Mouse (Mus musculus) G1E (cell line): Measurements from ENCODE around the gene Sdr9c7. TPM values are rescaled to one million over a fixed set of nuclear protein-coding genes. Genes with fewer than 3 reads are reported as not detected.

Experiments
- ATAC-seq: 2 replicates; pipeline ENCODE4 v1.8.0; 2016; ENCODE audit warnings: mild to moderate bottlenecking; ENCODE audit not compliant: insufficient number of reproducible peaks, poor library complexity, low FRiP score, severe bottlenecking; ENCODE audit errors: extremely low read depth
- DNase-seq: peaks from one replicate; pipeline ENCODE4 v3.0.0; 2012; ENCODE audit warnings: low spot score
- H3K27me3 ChIP-seq: 2 replicates; pipeline ENCODE4 v1.6.1; 2012; ENCODE audit warnings: mild to moderate bottlenecking, low read length, inconsistent platforms; ENCODE audit not compliant: insufficient read depth
- H3K36me3 ChIP-seq: replicated peaks from 2 replicates; pipeline ENCODE3; 2012; ENCODE audit warnings: mild to moderate bottlenecking, inconsistent platforms
- H3K4me1 ChIP-seq: 2 replicates; pipeline ENCODE4 v1.6.1; 2012; ENCODE audit warnings: low read depth, low read length, inconsistent platforms, mixed read lengths; ENCODE audit not compliant: insufficient read depth
- H3K4me3 ChIP-seq: 2 replicates; pipeline ENCODE4 v1.5.1; 2012; ENCODE audit warnings: low read depth, mild to moderate bottlenecking, inconsistent platforms, low read length, moderate library complexity, mixed read lengths
- H3K9me3 ChIP-seq: replicated peaks from 2 replicates; pipeline ENCODE4 v1.6.1; 2012; ENCODE audit warnings: inconsistent platforms
- CTCF ChIP-seq: IDR thresholded peaks from 2 replicates; pipeline ENCODE4 v1.5.1; 2012; ENCODE audit warnings: low read depth, low read length, inconsistent platforms, mixed read lengths
- GATA1 ChIP-seq: IDR thresholded peaks from 2 replicates; pipeline ENCODE4 v1.6.1; 2012; ENCODE audit warnings: borderline replicate concordance, low read length, inconsistent platforms, mixed read lengths
- GATA2 ChIP-seq: IDR thresholded peaks from 2 replicates; pipeline ENCODE4 v1.6.1; 2012; ENCODE audit warnings: low read depth, low read length, inconsistent platforms, borderline replicate concordance
- POLR2AphosphoS5 ChIP-seq: IDR thresholded peaks from 2 replicates; pipeline ENCODE4 v1.6.1; 2012; ENCODE audit warnings: low read depth, low read length, inconsistent platforms; ENCODE audit not compliant: insufficient replicate concordance
- TAL1 ChIP-seq: conservative IDR thresholded peaks from 2 replicates; pipeline ENCODE4 v1.6.1; 2012; ENCODE audit warnings: low read depth, low read length, inconsistent platforms, mixed read lengths
- polyA plus RNA-seq: library from polyadenylated mRNA; stranded (reverse); fragments of >175 nt; gene quantifications from 2 replicates; pipeline ENCODE4 v1.2.3, GENCODE M21; 2012
- total RNA-seq, 2 experiments: library from RNA; stranded (forward) in 1 of 2; stranded (reverse) in 1 of 2; fragments of 200-1000 nt in 1 of 2; fragments of >200 nt in 1 of 2; fragmentation: Nextera tagmentation in 1 of 2; gene quantifications; 2 replicates each; pipeline ENCODE4 v1.2.3; 2014 to 2017

The Sdr9c7 gene
- total and polyA plus RNA-seq, 3 experiments, result 0.05 TPM; not detected in 2

DNA sequence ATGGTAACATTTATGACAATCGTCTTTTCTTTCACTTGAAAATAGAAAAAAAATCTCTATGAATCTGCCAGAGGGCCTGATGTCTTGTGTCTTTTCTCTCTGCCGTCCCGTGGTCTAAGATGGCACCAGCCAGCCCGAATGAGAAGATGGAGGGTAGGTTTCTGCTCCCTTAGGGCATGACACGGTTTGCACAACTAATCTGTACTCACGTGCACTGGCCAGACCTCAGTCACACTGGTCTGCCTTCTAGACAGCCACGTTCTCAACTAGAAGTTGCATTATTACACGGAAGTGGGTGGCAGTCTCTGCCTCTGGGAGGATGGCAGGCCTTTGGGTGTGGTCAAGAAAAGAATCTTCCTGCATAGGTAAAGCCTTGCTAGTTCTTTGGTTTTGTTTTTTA, 24.7 kb downstream of the Sdr9c7 start:
- DNase-seq (no peak), ATAC-seq (no peak)

DNA sequence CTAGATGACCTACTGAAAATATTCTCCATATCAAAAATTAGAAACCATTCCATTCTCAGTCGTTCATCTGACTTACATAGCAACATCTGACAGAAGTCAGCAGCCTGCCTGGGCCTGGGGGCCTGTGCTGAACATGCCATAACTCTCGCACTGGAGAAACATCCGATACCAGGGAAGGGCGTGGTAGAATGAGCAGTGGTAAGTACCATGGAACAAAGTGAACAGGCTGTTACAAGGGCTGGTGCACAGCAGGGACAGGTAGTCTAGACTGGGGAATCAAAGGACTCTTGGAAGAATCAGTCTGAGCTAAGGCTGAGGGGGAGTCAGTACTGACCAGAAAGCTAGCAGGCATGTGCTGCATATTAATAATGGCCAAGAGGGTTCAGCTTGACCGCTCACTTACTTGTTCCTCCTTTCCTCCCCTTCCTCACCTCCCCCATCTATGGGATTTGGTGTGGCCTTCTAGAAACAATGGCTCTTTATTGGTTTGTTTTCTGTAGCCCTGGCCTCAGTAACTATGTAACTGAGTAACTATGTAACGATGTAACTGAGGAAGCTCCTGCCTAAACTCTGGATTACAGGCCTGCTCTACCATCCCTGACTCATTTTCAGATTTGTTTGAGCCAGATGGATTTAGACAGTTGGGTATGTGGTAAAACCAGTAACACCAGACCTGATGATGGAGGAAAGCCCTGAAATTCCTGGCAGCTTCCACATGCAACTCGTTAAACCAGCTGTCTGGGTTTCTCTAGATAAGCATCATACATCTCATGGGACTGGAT, 26.5 kb downstream of the Sdr9c7 start:
- no peak for TF ChIP-seq GATA2
- no peak for TF ChIP-seq POLR2AphosphoS5
- TF ChIP-seq GATA1, result no peak
- no peak for TF ChIP-seq TAL1
- TF ChIP-seq CTCF, result no peak
- no peak for DNase-seq
- H3K36me3 ChIP-seq, result no peaks in the 10 kb centered on the region

More for the DNA sequence above, 24.7 kb downstream of the Sdr9c7 start:
- Histone ChIP-seq H3K36me3 (no peaks in the 10 kb centered on the region), H3K9me3 (no peaks in the 10 kb centered on the region), H3K4me3 (no peak overlapping the region), H3K4me1 (peaks cover 3% of the 10 kb centered on the region), H3K27me3 (peaks cover 3% of the 10 kb centered on the region; the same call in 1 of the 2 replicates)
- TF ChIP-seq GATA1, result no peak

GRCm38 (mm10) chr10:127927737-127928136, 29.4 kb downstream of the Sdr9c7 start:
- peaks cover 3% of the 10 kb centered on the region; the same call in 1 of the 2 replicates for H3K4me1 ChIP-seq
- H3K4me3 ChIP-seq, result no peak overlapping the region
- no peaks in the 10 kb centered on the region for H3K9me3 ChIP-seq
- no peaks in the 10 kb centered on the region for H3K36me3 ChIP-seq
- DNase-seq, result no peak
- TF ChIP-seq GATA2, result no peak
- TF ChIP-seq CTCF, result no peak
- no peak for TF ChIP-seq GATA1
- no peak for TF ChIP-seq TAL1
- no peak for TF ChIP-seq POLR2AphosphoS5
- H3K27me3 ChIP-seq, result peaks cover 3% of the 10 kb centered on the region; the same call in 1 of the 2 replicates
- ATAC-seq, result no peak

More for the DNA sequence above, 26.5 kb downstream of the Sdr9c7 start:
- H3K4me3 ChIP-seq, result no peak overlapping the region
- ATAC-seq, result no peak
- peaks cover 3% of the 10 kb centered on the region; the same call in 1 of the 2 replicates for H3K27me3 ChIP-seq
- H3K9me3 ChIP-seq, result no peaks in the 10 kb centered on the region
- H3K4me1 ChIP-seq, result no peaks in the 10 kb centered on the region

DNA sequence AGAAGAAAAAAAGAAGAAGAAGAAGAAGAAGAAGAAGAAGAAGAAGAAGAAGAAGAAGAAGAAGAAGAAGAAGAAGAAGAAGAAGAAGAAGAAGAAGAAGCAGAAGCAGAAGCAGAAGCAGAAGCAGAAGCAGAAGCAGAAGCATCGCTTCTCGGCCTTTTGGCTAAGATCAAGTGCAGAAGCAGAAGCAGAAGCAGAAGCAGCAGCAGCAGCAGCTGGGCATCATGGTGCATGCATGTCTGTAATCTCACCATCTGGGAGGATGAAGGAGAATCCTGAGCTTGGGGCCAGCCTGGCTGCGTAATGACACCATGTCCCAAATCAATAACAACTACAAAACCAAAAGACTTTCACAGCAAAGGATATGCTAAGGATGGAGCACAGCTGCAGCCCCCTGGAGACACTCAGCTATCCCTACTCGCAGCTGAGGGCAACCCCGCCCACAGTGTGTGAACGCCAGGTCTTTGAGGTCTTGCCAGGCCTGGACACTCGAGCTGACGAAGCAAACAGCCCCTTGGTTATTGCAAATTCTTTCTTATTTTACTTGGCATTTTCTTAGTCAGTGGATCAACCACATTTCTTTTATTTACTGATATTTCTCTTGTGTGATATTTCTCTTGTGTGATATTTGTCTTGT, 34.1 kb downstream of the Sdr9c7 start:
- no peaks in the 10 kb centered on the region for H3K9me3 ChIP-seq
- H3K36me3 ChIP-seq, result no peaks in the 10 kb centered on the region
- H3K4me3 ChIP-seq, result no peak overlapping the region
- DNase-seq (no peak), ATAC-seq (no peak)
- TF ChIP-seq TAL1 (no peak), CTCF (no peak), GATA1 (no peak), POLR2AphosphoS5 (no peak), GATA2 (no peak)
- peaks cover 16% of the 10 kb centered on the region; the same call in 1 of the 2 replicates for H3K4me1 ChIP-seq
- H3K27me3 ChIP-seq, result no peaks in the 10 kb centered on the region

DNA sequence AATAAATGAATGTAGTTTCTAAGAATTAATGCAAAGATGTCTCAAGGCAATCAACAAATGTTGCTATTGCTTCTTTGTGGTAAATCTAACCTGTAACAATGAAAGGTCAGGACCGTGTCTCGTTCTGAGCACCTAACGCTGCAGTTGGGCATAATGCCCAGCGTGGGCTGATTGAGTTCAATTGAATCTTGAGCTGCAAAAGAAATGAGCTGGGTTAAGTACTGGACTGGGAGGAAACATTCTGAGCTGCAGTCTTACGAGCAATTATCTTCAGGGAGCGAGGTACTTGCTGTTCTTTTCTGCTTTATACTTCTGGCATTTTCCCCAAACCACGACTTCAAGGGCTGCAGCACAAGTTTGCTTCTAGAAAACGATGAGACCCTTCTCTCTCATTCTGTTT, 38.0 kb downstream of the Sdr9c7 start:
- TF ChIP-seq TAL1 (no peak), GATA2 (no peak), CTCF (no peak), GATA1 (no peak), POLR2AphosphoS5 (no peak)
- no peaks in the 10 kb centered on the region for H3K36me3 ChIP-seq
- H3K4me3 ChIP-seq, result no peak overlapping the region
- ATAC-seq (no peak), DNase-seq (no peak)
- H3K27me3 ChIP-seq, result no peaks in the 10 kb centered on the region
- peaks cover 18% of the 10 kb centered on the region; the same call in 1 of the 2 replicates for H3K4me1 ChIP-seq
- peaks cover 6% of the 10 kb centered on the region for H3K9me3 ChIP-seq

DNA sequence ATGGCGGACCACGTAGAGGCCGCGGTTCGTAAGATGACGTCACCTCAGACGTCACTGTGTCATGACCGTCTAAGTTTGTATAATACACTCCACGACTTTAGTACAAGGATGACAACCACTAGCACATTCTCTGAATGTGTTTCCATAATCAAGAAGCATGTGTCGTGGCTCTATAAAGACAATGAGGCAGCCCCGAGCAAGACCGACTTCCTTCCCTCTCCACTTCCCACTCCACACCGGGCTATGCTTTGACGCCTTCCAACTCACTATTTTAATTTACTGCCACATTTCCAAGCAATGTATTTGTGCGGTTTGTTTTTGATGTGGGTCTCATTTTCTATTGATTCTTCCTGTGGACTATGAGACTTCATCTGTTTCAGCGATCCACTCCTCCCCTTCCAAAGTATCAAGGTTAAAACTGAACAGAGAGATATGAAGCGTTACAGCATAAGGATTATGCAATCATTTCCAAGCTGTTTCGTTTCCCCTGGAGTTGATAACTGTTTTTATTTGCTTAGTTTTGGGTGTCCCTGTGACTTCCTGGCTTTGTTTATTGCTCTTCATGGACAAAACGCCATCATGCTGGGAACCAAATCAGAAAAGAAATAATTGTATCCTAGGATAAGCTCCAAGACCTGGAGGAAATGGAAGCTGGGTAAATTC, 38.6 kb downstream of the Sdr9c7 start:
- Histone ChIP-seq H3K4me3 (no peak overlapping the region), H3K27me3 (no peaks in the 10 kb centered on the region), H3K36me3 (no peaks in the 10 kb centered on the region), H3K9me3 (peaks cover 6% of the 10 kb centered on the region), H3K4me1 (peaks cover 18% of the 10 kb centered on the region; the same call in 1 of the 2 replicates)
- DNase-seq (no peak), ATAC-seq (no peak)
- TF ChIP-seq TAL1 (no peak), GATA2 (no peak), POLR2AphosphoS5 (no peak), CTCF (no peak), GATA1 (no peak)
